Mouse (Mus musculus): ENCODE measurements around the gene Pbsn. TPM values are rescaled to one million over a fixed set of nuclear protein-coding genes. Genes with fewer than 3 reads are reported as not detected.
"Not testable (repeated sequence)": the region's sequence is repeated elsewhere in the genome, so short reads cannot be mapped to it uniquely, and the experiment has no call there.

Gene Pbsn
- not detected in 2 replicates for polyA plus RNA-seq (2015; fragmentation: Nextera tagmentation; extraction: Ambion mirVana)

DNA sequence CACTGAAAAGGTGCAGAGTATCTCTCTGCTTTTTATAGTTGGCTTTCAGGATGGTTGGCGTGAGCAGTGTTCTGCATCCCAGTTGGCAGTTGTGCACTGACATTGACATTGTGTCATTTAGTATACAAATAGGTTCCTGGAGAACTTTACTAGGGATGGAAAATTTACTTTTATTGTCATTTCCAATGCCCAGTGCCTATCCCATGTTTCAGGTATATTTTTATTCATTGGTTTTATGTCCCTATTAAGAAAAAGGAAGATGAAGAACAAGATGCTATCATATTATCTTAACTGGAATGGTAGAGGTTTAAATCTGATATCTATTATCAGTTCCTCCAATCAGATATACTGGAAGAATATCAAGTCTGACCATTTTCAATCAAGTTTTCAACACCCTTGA lies at the start of gene Pbsn:
Gene Pbsn, minus strand, starts transcription at position 101 of the 400 bp plus-strand sequence.
- no peak for DNase-seq (ENCODE audit: low spot score)

DNA sequence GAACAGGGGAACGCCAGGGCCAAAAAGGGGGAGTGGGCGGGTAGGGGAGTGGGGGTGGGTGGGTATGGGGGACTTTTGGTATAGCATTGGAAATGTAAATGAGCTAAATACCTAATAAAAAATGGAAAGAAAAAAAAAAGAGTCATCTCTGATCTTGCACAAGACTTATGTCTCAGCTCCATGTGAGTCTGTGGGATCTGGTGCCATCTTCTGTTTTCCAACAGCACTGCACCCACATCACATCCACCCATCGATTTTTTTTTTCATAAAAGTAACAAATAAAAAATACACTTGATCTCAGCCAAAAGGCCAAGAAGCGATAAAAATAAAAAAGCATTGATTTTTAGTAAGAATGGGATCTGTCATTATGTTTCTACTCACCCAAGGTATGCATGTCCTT lies 26.6 kb upstream of the Pbsn start:
- DNase-seq (ENCODE audit: low spot score), result not testable (repeated sequence)

DNA sequence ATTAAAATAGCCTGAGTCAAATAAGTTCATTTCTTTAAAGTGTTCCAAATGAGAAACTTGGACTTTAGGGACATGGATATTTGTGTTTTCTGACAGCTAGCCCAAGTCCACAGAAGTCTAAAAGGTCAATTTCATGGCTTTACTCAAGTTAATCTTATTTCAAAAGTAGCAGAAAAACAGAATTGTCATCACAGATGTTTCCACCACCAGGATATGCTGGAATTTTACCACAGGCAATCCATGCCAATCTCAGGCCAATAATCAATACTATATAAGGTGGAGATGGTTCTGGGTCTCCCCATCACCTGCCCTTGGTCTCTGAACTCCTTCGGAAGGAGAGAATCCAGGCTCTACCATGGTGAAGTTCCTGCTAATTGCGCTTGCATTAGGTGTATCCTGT lies 11.0 kb upstream of the Pbsn start, which contains the start of gene Gm14744:
Gene Gm14744, plus strand, starts transcription at position 301 of the 400 bp plus-strand sequence.
- not testable (repeated sequence) for DNase-seq (ENCODE audit: low spot score)

DNA sequence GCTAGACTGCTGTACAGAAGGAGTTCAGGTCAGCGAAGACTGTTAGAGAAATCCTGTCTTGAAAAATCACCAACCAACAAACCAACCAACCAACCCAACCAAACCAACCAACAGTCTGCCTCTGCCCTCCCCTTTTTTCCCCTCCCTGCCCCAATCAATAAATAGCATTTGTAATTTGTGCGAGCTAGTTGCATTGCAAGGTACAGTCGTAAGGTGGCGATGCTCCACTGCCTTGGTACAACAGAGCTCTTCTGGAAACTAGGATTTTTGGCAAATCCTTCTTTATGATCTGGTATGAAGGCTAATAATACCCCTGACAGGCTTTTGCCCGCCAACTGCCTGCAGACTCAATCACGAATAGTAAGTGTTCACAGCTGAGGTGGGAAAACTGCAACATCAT lies 41.4 kb downstream of the Pbsn start:
- no peak for DNase-seq (ENCODE audit: low spot score)

DNA sequence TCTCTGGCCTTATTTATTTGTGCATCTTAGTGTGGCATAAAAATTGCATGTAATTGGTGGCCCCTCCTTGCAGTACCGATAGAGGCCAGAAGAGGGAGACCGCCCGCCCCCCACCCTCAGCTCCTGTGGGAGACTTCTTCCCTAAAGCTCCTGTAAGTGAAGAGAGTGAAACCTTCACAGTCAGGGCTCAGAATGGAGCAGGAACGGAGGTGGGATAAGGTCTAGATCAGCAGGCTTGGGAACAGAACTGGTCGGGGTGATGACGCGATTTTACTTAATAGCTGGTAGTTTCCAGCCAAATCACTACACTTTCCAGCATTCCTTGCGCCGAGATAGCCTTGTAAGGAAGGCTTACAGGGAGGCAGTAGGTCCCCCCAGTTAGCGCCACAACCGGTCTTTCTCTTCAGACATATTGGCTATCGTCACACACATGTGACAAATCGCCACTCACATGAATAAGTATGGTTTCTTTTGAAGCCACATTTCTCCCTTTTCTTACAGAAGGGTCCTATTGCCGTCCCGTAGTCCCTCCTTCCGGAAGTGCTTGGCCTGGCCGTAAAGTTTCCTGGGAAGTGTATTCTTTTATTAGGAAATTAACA lies 42.7 kb downstream of the Pbsn start:
- DNase-seq (ENCODE audit: low spot score), result peak; percentile 25

DNA sequence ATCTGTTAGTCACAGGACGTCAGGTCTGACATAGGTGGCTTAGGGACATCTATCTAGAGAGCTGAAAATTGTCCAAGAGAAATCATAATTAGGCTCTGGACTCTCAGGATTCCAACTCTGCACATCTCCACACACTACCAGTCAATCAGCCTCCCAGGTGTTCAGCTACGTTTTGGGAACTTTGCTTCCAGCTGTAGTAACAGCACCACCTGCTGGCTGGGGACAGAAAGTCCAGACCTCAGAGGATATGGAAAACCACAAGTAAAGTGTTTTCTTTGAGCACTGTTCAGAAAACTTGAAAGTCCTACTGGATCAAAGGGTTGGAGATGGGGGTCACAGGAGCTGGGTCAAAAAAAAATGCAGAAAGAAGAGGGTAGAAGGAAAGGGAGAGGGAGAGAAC lies 44.8 kb downstream of the Pbsn start:
- peak; percentile 61 for DNase-seq (ENCODE audit: low spot score)

DNA sequence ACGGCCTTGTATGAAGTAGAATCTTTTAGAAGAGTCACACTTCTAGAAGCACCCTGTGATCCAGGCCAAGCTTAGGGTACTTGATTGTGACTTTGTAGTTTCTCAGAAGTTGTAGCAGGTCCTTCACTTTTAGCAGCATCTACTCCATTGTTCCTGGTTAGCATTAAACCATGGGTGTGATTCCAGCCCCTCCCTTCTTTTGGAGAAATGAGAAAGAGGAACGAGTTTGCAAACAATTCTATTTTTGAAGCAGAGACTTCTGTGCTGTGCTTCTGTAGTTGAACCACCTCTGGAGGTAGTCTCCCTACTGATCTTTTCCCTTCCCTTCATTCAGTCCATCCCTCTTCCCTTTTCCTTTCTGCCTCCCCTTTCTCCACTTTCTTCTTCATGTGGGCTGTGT lies 51.1 kb downstream of the Pbsn start:
- DNase-seq (ENCODE audit: low spot score), result no peak

DNA sequence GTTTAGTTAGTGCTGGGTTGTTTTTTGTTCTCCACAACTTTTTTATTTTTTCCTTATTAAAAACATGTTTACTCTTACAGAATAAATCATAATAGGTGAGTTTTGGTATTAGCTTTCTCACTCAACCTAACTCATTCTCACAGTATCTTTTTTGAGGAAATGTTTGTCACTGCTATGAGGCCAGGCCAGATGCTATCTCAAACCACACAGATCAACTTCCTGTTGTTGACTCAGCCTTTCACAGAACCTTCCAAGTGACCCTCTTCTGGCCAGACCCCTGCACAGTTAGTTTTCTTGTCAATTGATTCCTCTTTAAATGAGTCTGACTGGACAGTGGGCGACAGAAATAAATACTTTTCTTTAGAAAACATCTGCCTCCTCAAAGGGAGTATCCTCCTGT lies 51.9 kb downstream of the Pbsn start:
- DNase-seq (ENCODE audit: low spot score), result no peak

DNA sequence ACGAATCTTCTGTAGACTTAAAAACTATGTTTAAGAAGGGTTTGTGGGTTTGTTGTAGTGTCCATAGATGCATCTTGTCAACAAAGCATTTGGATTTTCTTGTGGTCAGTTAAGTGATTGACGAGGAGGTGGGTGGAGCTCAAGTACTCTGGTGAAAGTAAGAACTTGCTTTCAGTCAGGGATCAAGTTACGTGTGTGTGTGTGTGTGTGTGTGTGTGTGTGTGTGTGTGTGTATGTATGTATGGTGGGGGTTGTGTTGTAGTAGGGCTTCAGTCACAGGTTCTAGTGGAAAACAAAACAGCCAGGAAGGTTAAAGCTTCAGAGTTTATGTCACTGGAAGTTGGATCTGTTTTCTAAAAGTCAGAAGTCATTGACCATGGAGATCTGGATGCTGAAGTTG lies 53.9 kb downstream of the Pbsn start:
- DNase-seq (ENCODE audit: low spot score), result no peak

DNA sequence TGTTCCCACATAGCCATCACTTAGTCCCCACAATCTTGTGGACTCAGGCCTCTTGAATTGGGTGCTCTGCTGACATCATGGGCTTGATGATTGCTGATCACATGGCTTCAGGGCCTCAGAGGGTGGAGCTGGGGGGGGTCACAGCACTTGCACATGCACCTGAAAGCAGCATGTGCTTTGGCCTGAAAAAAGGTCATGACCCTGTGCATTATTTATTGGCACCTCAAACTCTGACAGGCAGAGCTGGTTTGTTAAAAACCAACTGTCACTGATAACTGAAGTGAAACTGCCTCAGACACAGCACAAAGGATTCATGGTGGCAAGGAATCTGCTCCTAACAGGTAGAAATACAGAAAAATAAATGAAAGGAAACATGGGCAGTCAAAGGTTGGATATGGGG lies 55.6 kb downstream of the Pbsn start:
- no peak for DNase-seq (ENCODE audit: low spot score)

DNA sequence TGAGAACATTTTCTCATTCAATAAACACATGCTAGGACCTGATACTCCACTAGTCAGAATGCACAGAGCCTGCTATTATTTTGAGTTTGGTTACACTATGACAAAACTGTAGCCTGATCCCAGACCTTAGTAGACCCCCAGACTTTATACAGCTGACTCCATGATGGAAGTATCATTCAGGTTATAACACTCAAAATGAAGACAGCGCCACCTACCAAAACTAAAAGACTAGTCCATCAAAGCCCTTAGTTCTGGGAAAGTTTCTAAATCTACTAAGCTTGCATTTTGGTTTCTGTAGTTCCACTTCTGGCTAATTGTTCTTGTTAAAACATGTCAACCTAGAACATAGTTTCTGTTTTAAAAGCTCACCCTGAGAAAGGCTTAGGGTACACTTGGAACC lies 56.5 kb downstream of the Pbsn start:
- peak; percentile 18 for DNase-seq (ENCODE audit: low spot score)

DNA sequence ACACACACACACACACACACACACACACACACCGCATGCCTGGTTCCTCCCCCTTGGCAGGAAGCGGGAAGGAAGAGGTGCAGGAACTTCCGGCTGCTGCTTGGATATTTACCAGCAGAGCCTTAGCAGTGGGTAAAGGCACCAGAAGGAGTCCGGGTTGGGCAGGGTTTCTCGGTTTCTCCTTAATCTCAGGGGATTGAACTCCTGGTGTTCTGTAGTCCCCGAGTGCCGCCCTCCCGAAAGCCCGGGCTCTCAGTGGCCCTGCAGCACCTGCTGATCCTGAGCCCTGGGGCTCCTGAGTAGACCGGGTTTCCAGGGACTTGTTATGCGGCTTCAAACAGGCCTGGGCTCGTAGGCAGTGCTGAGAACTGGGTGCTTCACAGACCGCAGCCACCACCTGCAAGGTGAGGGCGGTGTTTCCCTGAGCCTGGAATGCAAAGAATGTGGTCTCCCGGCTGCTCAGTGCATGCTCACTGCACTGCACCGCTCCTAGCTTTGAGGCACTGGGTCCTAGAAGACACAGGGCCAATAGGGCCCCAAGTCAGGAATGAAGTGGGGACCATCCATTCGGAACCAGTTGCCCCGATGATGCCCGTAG lies 57.1 kb downstream of the Pbsn start, which contains the start of gene Prkx:
Gene Prkx, minus strand, starts transcription at position 41 of the 598 bp plus-strand sequence.
- peak; percentile 63 for DNase-seq (ENCODE audit: low spot score)

DNA sequence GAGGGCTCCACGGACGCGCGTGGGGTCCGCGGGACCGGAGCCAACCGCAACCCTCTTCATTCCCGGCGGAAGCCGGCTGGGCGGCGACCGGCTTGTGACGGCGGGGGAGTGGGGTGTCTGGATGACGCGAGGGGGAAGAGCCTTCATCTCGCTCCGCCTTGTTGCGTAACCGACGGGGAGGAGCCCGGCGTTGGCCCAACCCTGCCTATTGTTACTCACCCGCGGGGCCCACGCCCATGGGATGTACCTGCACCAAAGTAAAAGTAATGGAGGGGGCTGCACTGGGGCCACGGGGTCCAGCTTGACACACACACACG lies 57.6 kb downstream of the Pbsn start:
- peak; percentile 88 for DNase-seq (ENCODE audit: low spot score)

DNA sequence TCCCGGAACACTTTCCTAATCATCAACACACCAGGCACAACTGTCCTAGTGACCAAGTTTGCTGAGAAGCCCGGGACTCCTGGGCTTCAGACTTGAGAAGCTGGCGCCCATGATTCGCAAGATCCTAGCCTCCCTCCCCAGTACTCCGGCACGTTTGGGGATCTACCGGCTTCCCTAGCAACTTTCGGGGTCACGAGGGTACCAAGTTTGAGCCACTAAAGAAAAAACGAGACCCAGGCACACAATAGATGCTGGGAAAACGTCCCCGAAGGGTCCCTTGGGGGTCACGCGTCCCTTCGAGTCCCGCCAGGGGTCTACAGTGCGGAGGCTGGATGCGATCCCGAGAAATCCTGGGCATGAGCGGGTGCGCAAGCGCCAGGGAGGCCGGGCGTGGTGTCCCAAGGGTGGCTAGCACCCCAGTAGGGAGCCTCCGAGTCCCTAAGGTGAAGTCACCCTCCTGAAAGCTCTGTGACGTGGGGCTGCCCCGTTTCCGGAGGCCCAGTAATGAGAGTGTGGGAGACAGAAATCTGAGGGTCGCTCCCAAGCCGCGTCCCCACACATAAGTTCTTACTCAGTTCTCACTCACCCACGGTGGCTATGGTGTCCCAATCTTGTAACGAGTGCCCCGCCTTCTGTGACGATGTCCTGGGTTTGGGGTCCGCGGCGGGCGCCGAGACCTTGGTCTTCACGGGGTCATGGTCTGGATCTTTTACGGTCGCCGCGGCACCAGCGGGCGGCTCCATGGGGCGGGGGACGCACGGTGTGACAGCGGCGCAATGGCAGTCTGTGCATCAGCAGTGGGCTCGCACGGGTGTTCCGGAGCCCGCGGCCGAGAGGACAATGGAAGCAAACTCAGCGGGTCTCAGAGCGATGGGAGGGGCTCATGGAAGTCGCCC lies 58.2 kb downstream of the Pbsn start:
- DNase-seq (ENCODE audit: low spot score), result peak; percentile 29

DNA sequence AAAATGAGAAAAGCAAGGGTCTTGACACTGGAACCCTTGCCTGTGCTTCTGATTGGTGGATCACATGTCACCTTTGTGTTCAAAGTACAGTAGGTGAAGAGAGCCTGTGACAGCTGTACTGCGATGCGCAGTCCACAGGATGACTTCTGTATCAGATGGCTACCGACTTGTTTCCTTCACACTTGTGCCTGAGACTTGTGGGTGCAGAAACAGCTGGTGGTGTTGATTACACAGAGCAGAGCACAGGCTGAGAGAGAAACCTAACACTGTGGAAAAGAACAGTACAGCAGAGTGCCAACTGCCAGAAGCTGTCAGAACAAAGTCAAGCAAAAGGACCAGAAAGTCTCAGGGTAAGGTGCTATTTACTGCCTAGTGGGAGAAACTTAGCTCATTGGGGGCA lies 64.7 kb downstream of the Pbsn start:
- no peak for DNase-seq (ENCODE audit: low spot score)

Other genes with a start within 250 kb of the Pbsn start
- gene Prkx, start 57.3 kb downstream of the Pbsn start, polyA plus RNA-seq (2015; fragmentation: Nextera tagmentation; extraction: Ambion mirVana), result 14.6 and 16.3 TPM in 2 replicates
- not detected in 2 replicates for gene Gm14744, start 11.1 kb upstream of the Pbsn start, polyA plus RNA-seq (2015; fragmentation: Nextera tagmentation; extraction: Ambion mirVana)
- not detected in 2 replicates for gene 5430402E10Rik, start 71.4 kb upstream of the Pbsn start, polyA plus RNA-seq (2015; fragmentation: Nextera tagmentation; extraction: Ambion mirVana)
- not detected in 2 replicates for gene Obp1a, start 237.8 kb upstream of the Pbsn start, polyA plus RNA-seq (2015; fragmentation: Nextera tagmentation; extraction: Ambion mirVana)

Data from thymus, postnatal 0 days (tissue).